Mouse (Mus musculus) cortical plate, adult 2 months (tissue): Measurements from ENCODE around the gene Gm10719.
"Not testable (repeated sequence)": the region's sequence is repeated elsewhere in the genome, so short reads cannot be mapped to it uniquely, and the experiment has no call there.

Experiments used
- CTCF ChIP-seq: fragments of 200-500 bp; IDR thresholded peaks from 2 replicates; pipeline ENCODE4 v1.5.1; 2011; ENCODE audit warnings: mild to moderate bottlenecking, control low read depth, low read length; ENCODE audit not compliant: insufficient read depth; ENCODE audit errors: extremely low read depth
- POLR2A ChIP-seq: fragments of 200-500 bp; IDR thresholded peaks from 2 replicates; pipeline ENCODE4 v1.6.1; 2011; ENCODE audit warnings: mild to moderate bottlenecking, low read length, control low read depth; ENCODE audit not compliant: insufficient read depth; ENCODE audit errors: extremely low read depth

- TF ChIP-seq CTCF, POLR2A: not testable (repeated sequence)
Observed at GRCm38 (mm10) chr9:3027200-3027599, 10.0 kb downstream of the Gm10719 start.
